Mouse (Mus musculus) small intestine, adult 2 months (tissue): ENCODE measurements at regions not wholly inside any gene's neighbourhood (a gene's known extent, or its start where the extent isn't known, plus 50 kb on each side); places are given as distances from the start of the nearest gene placed in this dataset.

Source experiments
- H3K27ac ChIP-seq: fragments of 200-500 bp; 2 replicates; pipeline ENCODE4 v1.5.1; 2012; ENCODE audit warnings: low read depth, low read length, control low read depth, inconsistent platforms; ENCODE audit not compliant: insufficient read depth
- H3K27me3 ChIP-seq: fragments of 200-500 bp; 2 replicates; pipeline ENCODE4 v1.6.1; 2012; ENCODE audit warnings: mild to moderate bottlenecking, moderate library complexity, low read length, inconsistent platforms; ENCODE audit not compliant: control insufficient read depth, insufficient read depth
- H3K36me3 ChIP-seq: fragments of 200-500 bp; 2 replicates; pipeline ENCODE4 v1.6.1; 2012; ENCODE audit warnings: mild to moderate bottlenecking, low read length, control low read depth, inconsistent platforms; ENCODE audit not compliant: control insufficient read depth, insufficient read depth
- H3K4me1 ChIP-seq: fragments of 200-500 bp; 2 replicates; pipeline ENCODE4 v1.6.1; 2012; ENCODE audit warnings: low read length, inconsistent platforms, mixed read lengths; ENCODE audit not compliant: control insufficient read depth, insufficient read depth, insufficient read length
- H3K4me3 ChIP-seq: fragments of 200-500 bp; 2 replicates; pipeline ENCODE4 v1.5.1; 2012; ENCODE audit warnings: low read depth, mild to moderate bottlenecking, control low read depth, inconsistent platforms, low read length, moderate library complexity
- CTCF ChIP-seq: fragments of 200-500 bp; IDR thresholded peaks from 2 replicates; pipeline ENCODE4 v1.5.1; 2012; ENCODE audit warnings: low read depth, mild to moderate bottlenecking, control low read depth, inconsistent platforms, low read length, moderate library complexity, mixed read lengths; ENCODE audit not compliant: insufficient replicate concordance, insufficient read length; ENCODE audit errors: extremely low read depth
- POLR2A ChIP-seq: fragments of 200-500 bp; IDR thresholded peaks from 2 replicates; pipeline ENCODE4 v1.6.1; 2012; ENCODE audit warnings: low read depth, mild to moderate bottlenecking, control low read depth, inconsistent platforms, low read length, moderate library complexity
- WGBS: fragments of 180-500 bp; shearing (Covaris S2); methylation state at CpG from one replicate; pipeline ENCODE4 v1.1.7; 2018; 5-methylcytosine and 5-hydroxymethylcytosine counted together

GRCm38 (mm10) chr2:61028578-61028977 lies 65.6 kb upstream of the Rbms1 start:
- Histone ChIP-seq H3K36me3 (no peaks in the 10 kb centered on the region), H3K4me1 (no peaks in the 10 kb centered on the region), H3K27ac (no peak overlapping the region), H3K4me3 (no peak overlapping the region), H3K27me3 (no peaks in the 10 kb centered on the region)
- no peak for TF ChIP-seq POLR2A
- no peak for TF ChIP-seq CTCF
- 80% methylated on average over 2 of the region's 2 CpGs for WGBS

- Histone ChIP-seq H3K4me3 (no peak overlapping the region), H3K36me3 (no peaks in the 10 kb centered on the region), H3K4me1 (no peaks in the 10 kb centered on the region), H3K27me3 (no peaks in the 10 kb centered on the region), H3K27ac (no peak overlapping the region)
- TF ChIP-seq POLR2A: no peak
- no peak for TF ChIP-seq CTCF
- 75% methylated on average over 4 of the region's 4 CpGs for WGBS
Measured at GRCm38 (mm10) chr2:61027686-61028085, 64.7 kb upstream of the Rbms1 start.

- Histone ChIP-seq H3K27ac (no peak overlapping the region), H3K27me3 (no peaks in the 10 kb centered on the region), H3K36me3 (no peaks in the 10 kb centered on the region), H3K4me3 (no peak overlapping the region), H3K4me1 (no peaks in the 10 kb centered on the region)
- TF ChIP-seq POLR2A: no peak
- WGBS: 91% methylated on average over 5 of the region's 5 CpGs
Measured at GRCm38 (mm10) chr2:61022411-61022810, 59.4 kb upstream of the Rbms1 start.

- no peaks in the 10 kb centered on the region for H3K36me3 ChIP-seq
- H3K27ac ChIP-seq: no peak overlapping the region
- H3K4me1 ChIP-seq: no peaks in the 10 kb centered on the region
- H3K4me3 ChIP-seq: no peak overlapping the region
- H3K27me3 ChIP-seq: no peaks in the 10 kb centered on the region
- WGBS: 53% methylated on average over 4 of the region's 4 CpGs
- TF ChIP-seq POLR2A: no peak
- TF ChIP-seq CTCF: no peak
Measured at GRCm38 (mm10) chr2:61020791-61021190, 57.8 kb upstream of the Rbms1 start.

GRCm38 (mm10) chr2:61013006-61013405 lies 50.0 kb upstream of the Rbms1 start:
- WGBS: 20% methylated on average over 6 of the region's 6 CpGs
- no peaks in the 10 kb centered on the region for H3K27me3 ChIP-seq
- H3K36me3 ChIP-seq: no peaks in the 10 kb centered on the region
- TF ChIP-seq POLR2A (no peak), CTCF (no peak)
- H3K27ac ChIP-seq: no peak overlapping the region
- H3K4me3 ChIP-seq: no peak overlapping the region
- no peaks in the 10 kb centered on the region for H3K4me1 ChIP-seq
